Mouse (Mus musculus) neural tube, embryonic 14.5 days (tissue): ENCODE measurements around the gene Ablim1. TPM values are rescaled to one million over a fixed set of nuclear protein-coding genes. Genes with fewer than 3 reads are reported as not detected.

ENCODE experiments used
- ATAC-seq: fragments of 200-750 bp; cut with Nextera tagmentation; 2 replicates; pipeline ENCODE4 v1.8.0; 2017; ENCODE audit warnings: low read depth, mild to moderate bottlenecking, moderate TSS enrichment, moderate library complexity
- H3K27ac ChIP-seq: fragments of 300-500 bp; sonication (generic); 2 replicates; pipeline ENCODE4 v1.5.1; 2014; ENCODE audit warnings: low read depth, mild to moderate bottlenecking, control low read depth, low read length, moderate library complexity, mixed read lengths
- H3K27me3 ChIP-seq: fragments of 300-500 bp; sonication (generic); 2 replicates; pipeline ENCODE4 v1.6.1; 2014; ENCODE audit warnings: low read length; ENCODE audit not compliant: control insufficient read depth, insufficient read depth
- H3K36me3 ChIP-seq: fragments of 300-500 bp; sonication (generic); 2 replicates; pipeline ENCODE4 v1.6.1; 2014; ENCODE audit warnings: low read length, mixed read lengths; ENCODE audit not compliant: control insufficient read depth, insufficient read depth
- H3K4me1 ChIP-seq: fragments of 300-500 bp; sonication (generic); 2 replicates; pipeline ENCODE4 v1.6.1; 2014; ENCODE audit warnings: low read length; ENCODE audit not compliant: control insufficient read depth, insufficient read depth
- H3K4me2 ChIP-seq: fragments of 300-500 bp; sonication (generic); 2 replicates; pipeline ENCODE4 v1.6.1; 2014; ENCODE audit warnings: mild to moderate bottlenecking, low read depth, low read length, control low read depth
- H3K4me3 ChIP-seq: fragments of 300-500 bp; sonication (generic); 2 replicates; pipeline ENCODE4 v1.5.1; 2014; ENCODE audit warnings: low read depth, low read length, control low read depth, mixed read lengths
- H3K9ac ChIP-seq: fragments of 300-500 bp; sonication (generic); replicated peaks from 2 replicates; pipeline ENCODE4 v1.6.1; 2014; ENCODE audit warnings: low read depth, mild to moderate bottlenecking, control low read depth, low read length, mixed read lengths
- H3K9me3 ChIP-seq: fragments of 300-500 bp; sonication (generic); 2 replicates; pipeline ENCODE4 v1.6.1; 2016; ENCODE audit warnings: low read length; ENCODE audit not compliant: control insufficient read depth
- WGBS: fragments of 180-500 bp; shearing (Covaris S2); extraction: QIAGEN DNeasy Blood & Tissue Kit; methylation state at CpG from one replicate; pipeline ENCODE4 v1.1.7; 2014; 5-methylcytosine and 5-hydroxymethylcytosine counted together
- polyA plus RNA-seq: library from polyadenylated mRNA; unstranded; fragments of >200 nt; fragmentation: Nextera tagmentation; extraction: Ambion mirVana; gene quantifications from 2 replicates; pipeline ENCODE4 v1.2.1, GENCODE M21; 2014

Gene Ablim1
- polyA plus RNA-seq, 1 experiment from 2014 or later: 47.4 TPM

DNA sequence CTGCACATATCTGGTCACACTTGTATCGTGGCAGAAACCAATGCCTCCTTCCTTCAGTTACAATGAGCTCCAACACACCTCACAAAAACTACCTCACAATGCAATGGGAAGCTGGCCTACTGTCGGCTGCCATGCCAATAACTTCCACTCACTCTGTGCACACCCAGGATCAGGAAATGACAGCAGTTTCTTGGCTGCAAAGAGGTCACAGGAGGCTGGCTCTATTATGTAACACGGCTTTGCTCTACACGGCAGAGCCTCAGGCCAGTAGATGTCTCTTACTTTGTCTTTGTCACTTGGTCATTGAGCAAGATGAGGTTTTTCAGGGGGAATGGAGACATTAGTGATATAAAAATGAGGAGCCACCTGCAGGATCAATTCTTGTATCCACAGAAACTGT, 126.2 kb downstream of the Ablim1 start:
- H3K4me3 ChIP-seq: no peak overlapping the region
- H3K27ac ChIP-seq: no peak overlapping the region
- H3K4me1 ChIP-seq: no peaks in the 10 kb centered on the region
- no peak for ATAC-seq
- H3K9me3 ChIP-seq: no peaks in the 10 kb centered on the region
- H3K27me3 ChIP-seq: no peaks in the 10 kb centered on the region
- no peak overlapping the region for H3K9ac ChIP-seq
- 88% methylated on average over 4 of the region's 4 CpGs for WGBS
- no peaks in the 10 kb centered on the region for H3K36me3 ChIP-seq
- H3K4me2 ChIP-seq: no peak overlapping the region

DNA sequence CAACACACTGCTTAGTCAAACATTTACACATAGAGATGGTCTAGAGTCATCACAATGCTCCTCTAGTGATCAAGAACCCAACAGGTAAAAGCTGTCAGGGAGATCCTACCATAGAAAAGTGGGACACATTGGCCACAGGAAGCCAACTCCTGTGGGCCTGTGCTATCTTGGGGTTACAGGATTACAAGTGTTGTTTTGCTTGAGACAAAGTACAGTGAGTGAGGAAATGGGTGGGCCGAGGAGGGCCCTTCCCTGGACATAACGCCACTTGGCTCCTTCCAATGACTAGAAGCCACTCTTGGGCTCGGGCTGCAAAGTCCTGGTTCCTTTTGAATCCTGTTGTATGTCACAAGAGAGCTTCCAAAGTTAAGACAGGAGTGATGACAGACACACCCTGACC, 129.7 kb downstream of the Ablim1 start:
- Histone ChIP-seq H3K4me3 (no peak overlapping the region), H3K4me1 (no peaks in the 10 kb centered on the region), H3K9ac (no peak overlapping the region), H3K27ac (no peak overlapping the region), H3K36me3 (no peaks in the 10 kb centered on the region), H3K4me2 (no peak overlapping the region), H3K27me3 (no peaks in the 10 kb centered on the region), H3K9me3 (no peaks in the 10 kb centered on the region)
- ATAC-seq: no peak
- WGBS: 82% methylated on average over 3 of the region's 3 CpGs

DNA sequence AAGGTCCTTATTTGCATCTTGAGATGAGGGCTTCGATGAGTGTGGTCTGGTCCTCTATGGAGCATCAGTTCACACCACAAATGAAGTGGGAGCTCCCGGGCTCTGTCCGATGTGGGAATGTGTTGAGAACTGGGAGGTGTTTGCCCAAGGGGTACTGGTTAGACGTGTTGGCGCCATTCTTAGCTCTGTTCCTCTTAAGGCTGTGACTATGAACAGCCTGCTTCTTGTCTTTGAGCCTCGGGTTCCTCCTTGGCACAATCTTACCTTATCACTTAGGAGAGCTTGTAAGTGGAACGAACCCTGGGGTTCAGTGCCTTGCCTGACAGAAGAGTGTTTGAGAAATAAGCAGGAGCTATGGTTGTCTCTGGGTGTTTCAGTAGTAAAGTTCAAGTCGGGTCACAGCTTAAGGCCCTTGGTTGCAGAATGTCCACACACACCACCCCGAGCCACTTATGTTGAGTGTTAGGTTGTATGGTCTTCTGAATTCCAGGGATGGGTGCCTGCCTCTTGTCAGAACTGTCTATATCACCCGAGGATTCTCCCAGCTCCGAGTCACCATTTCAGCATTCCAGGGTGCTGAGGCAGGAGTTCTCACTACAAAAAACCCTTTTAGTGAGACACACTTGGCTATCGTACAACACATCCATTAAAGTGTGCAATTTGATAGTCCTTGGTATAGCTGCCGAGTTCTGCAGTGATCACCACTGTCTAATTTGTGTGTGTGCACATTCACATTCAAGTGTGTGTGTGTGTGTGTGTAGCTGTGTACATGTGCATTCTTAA, 131.6 kb downstream of the Ablim1 start:
- Histone ChIP-seq H3K27me3 (no peaks in the 10 kb centered on the region), H3K4me1 (no peaks in the 10 kb centered on the region), H3K4me2 (no peak overlapping the region), H3K36me3 (no peaks in the 10 kb centered on the region), H3K9ac (no peak overlapping the region), H3K4me3 (no peak overlapping the region), H3K27ac (no peak overlapping the region), H3K9me3 (no peaks in the 10 kb centered on the region)
- WGBS: 92% methylated on average over 13 of the region's 13 CpGs
- no peak for ATAC-seq

DNA sequence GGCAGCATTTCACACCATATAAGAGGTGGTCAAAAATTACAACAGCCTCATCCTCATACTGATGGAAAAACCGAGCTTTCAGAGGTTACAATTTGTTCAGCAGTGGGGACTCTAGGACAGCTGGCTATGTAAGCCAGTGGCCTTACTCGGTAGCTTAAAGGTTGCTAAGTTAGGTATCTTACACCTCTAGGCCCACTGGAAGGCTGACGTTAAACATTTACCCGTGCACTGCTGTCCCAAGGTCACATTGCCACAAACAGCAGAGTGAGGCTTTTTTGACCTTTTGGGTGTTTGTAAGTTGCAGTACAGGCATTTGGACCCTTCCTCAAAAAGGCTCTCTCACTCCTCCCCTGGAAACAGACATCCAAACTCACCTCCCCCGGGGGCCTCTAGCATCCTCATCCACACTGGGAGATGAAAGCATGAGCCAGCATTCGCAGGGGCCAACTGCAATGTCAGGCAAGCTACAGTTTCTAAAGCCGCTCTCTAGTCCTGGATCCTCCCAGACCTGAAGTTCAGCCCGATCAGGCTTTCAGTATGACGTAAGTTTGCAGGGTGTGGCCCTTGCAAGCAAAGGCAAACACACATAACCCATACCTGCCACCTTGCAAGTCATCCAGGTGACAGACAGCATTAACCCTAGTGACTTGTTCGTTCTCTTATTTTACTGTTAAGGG, 132.7 kb downstream of the Ablim1 start:
- Histone ChIP-seq H3K4me2 (no peak overlapping the region), H3K4me1 (no peaks in the 10 kb centered on the region), H3K9ac (no peak overlapping the region), H3K36me3 (no peaks in the 10 kb centered on the region), H3K27ac (no peak overlapping the region), H3K27me3 (no peaks in the 10 kb centered on the region), H3K4me3 (no peak overlapping the region), H3K9me3 (no peaks in the 10 kb centered on the region)
- no peak for ATAC-seq
- WGBS: 89% methylated on average over 10 of the region's 10 CpGs

DNA sequence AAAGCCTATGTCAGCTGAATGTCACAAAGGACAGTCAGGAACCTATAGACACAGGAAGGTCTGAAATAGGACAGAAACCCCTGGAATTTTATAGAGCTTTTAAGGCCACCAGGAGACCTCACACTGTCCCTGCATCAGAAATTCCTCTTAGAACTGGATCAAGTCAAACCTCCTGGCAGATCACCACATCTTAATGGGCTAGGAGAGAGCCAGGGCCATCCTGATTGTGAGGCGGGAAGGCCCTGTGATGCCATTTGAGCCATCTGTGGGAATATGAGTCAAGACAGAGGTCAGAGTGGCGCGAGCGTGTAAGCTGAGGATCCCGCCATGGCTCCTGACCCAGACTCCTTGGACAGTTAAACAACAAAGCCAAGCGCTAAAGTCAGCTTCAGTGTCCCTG, 133.4 kb downstream of the Ablim1 start:
- 92% methylated on average over 6 of the region's 6 CpGs for WGBS
- Histone ChIP-seq H3K27ac (no peak overlapping the region), H3K9ac (no peak overlapping the region), H3K27me3 (no peaks in the 10 kb centered on the region), H3K4me1 (no peaks in the 10 kb centered on the region), H3K4me3 (no peak overlapping the region), H3K4me2 (no peak overlapping the region), H3K36me3 (no peaks in the 10 kb centered on the region), H3K9me3 (no peaks in the 10 kb centered on the region)
- ATAC-seq: no peak

DNA sequence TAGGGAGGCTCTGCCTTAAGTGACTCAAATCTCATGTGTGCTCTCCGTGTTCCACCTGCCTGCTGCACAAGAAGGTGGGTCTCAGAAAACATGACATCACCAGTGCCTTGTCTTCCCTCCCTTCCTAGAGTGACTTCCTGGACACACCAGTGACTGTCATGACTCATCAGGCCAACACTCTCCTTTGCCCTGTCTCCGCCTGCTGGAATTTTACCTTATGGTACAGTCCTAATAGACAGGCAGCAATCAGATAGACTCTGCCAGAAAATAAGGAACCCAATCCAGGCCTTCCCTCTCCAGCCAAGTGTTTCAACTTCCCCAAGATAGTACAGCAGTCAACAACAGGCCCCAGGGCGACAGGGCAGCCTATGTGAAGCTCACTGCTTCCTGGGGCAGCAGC, 133.8 kb downstream of the Ablim1 start:
- Histone ChIP-seq H3K4me1 (no peaks in the 10 kb centered on the region), H3K36me3 (no peaks in the 10 kb centered on the region), H3K4me2 (no peak overlapping the region), H3K4me3 (no peak overlapping the region), H3K9me3 (no peaks in the 10 kb centered on the region), H3K9ac (no peak overlapping the region), H3K27me3 (no peaks in the 10 kb centered on the region), H3K27ac (no peak overlapping the region)
- 84% methylated on average over 3 of the region's 3 CpGs for WGBS
- no peak for ATAC-seq

DNA sequence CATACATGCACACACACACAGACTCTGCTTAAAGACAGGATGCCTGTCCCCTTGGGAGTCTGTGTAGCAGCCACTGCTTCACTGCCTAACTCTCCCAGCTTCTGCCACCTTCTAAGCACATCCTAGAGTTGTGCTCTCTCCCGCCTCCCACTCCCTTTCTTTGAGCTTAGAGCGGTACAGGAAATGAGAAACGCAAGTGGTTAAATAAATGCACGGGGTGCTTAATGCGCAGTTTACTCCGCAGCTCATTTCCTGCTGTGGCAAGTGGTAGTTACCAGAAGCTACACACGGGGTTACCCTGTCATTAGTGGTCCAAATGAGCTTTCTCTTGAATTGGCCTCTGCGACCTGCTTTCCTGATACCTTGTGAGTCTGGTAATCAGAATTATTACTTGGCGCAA, 134.4 kb downstream of the Ablim1 start:
- H3K4me3 ChIP-seq: no peak overlapping the region
- no peaks in the 10 kb centered on the region for H3K9me3 ChIP-seq
- H3K36me3 ChIP-seq: no peaks in the 10 kb centered on the region
- no peak overlapping the region for H3K4me2 ChIP-seq
- H3K27me3 ChIP-seq: no peaks in the 10 kb centered on the region
- H3K4me1 ChIP-seq: no peaks in the 10 kb centered on the region
- no peak overlapping the region for H3K9ac ChIP-seq
- ATAC-seq: no peak
- no peak overlapping the region for H3K27ac ChIP-seq
- WGBS: 72% methylated on average over 9 of the region's 9 CpGs

DNA sequence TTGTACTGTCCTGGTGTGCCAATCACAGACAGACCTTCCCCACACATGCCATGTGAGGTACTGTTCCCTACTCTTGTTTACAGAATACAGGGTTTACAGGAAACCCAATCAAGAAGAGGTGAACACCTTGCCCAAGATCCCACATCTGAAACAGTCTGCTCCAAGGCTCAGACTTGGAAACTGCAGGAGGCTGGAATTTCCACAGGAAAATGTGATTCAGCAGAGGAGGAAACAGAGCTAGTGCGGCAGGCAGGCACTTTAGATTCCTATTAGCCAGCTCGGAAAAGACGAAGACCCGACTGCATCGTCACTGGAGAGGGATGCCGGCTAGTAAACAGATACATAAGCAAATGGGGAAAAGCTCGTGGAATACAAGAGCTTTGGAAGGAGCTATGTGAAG, 135.4 kb downstream of the Ablim1 start:
- H3K9ac ChIP-seq: no peak overlapping the region
- 87% methylated on average over 7 of the region's 7 CpGs for WGBS
- no peak overlapping the region for H3K27ac ChIP-seq
- no peaks in the 10 kb centered on the region for H3K9me3 ChIP-seq
- H3K4me1 ChIP-seq: no peaks in the 10 kb centered on the region
- H3K4me2 ChIP-seq: no peak overlapping the region
- no peak overlapping the region for H3K4me3 ChIP-seq
- no peak for ATAC-seq
- H3K36me3 ChIP-seq: no peaks in the 10 kb centered on the region
- H3K27me3 ChIP-seq: no peaks in the 10 kb centered on the region

DNA sequence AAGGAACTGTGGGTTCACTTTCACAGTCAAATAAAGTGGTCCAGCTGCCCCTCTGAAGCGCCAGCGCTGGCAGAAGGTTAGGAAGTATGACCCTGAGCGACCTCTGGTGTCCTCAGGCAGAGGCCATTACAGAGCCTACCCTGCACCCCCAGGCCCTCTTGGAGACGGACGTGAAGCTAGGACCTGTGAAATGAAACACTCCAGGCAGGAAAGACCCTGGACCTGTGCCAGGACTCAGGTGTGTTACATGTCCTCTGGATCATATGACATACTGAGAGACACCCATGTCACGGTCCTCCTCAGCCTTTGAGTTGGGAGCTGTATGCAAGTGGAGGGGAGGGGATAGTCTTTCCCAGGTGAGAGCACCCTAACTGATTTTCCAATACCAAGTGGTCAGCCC, 137.4 kb downstream of the Ablim1 start:
- no peak for ATAC-seq
- WGBS: 73% methylated on average over 6 of the region's 6 CpGs
- no peaks in the 10 kb centered on the region for H3K9me3 ChIP-seq
- no peaks in the 10 kb centered on the region for H3K27me3 ChIP-seq
- no peaks in the 10 kb centered on the region for H3K4me1 ChIP-seq
- no peak overlapping the region for H3K4me2 ChIP-seq
- H3K27ac ChIP-seq: no peak overlapping the region
- no peaks in the 10 kb centered on the region for H3K36me3 ChIP-seq
- no peak overlapping the region for H3K9ac ChIP-seq
- H3K4me3 ChIP-seq: no peak overlapping the region
